Mouse (Mus musculus) midbrain, postnatal 0 days (tissue): ENCODE data around the gene Cryl1. TPM values are rescaled to one million over a fixed set of nuclear protein-coding genes. Genes with fewer than 3 reads are reported as not detected.

Experiments
- ATAC-seq: fragments of 200-750 bp; cut with Nextera tagmentation; 2 replicates; pipeline ENCODE4 v1.8.0; 2017; ENCODE audit warnings: moderate number of reproducible peaks, mild to moderate bottlenecking, moderate TSS enrichment, moderate library complexity; ENCODE audit not compliant: low FRiP score
- DNase-seq: peaks from one replicate; pipeline ENCODE4 v3.0.0-alpha.2; 2015; ENCODE audit warnings: low spot score
- H3K27ac ChIP-seq: fragments of 300-500 bp; sonication (generic); 2 replicates; pipeline ENCODE4 v1.5.1; 2014; ENCODE audit warnings: low read depth, mild to moderate bottlenecking, low read length, mixed read lengths
- H3K27me3 ChIP-seq: fragments of 300-500 bp; sonication (generic); 2 replicates; pipeline ENCODE4 v1.6.1; 2014; ENCODE audit warnings: low read length, control low read depth, mixed read lengths; ENCODE audit not compliant: insufficient read depth
- H3K36me3 ChIP-seq: fragments of 300-500 bp; sonication (generic); 2 replicates; pipeline ENCODE4 v1.6.1; 2014; ENCODE audit warnings: low read length, control low read depth, mixed read lengths; ENCODE audit not compliant: insufficient read depth
- H3K4me1 ChIP-seq: fragments of 300-500 bp; sonication (generic); 2 replicates; pipeline ENCODE4 v1.6.1; 2014; ENCODE audit warnings: mild to moderate bottlenecking, control low read depth, antibody characterized with exemption, low read length, mixed read lengths; ENCODE audit not compliant: insufficient read depth
- H3K4me2 ChIP-seq: fragments of 300-500 bp; sonication (generic); 2 replicates; pipeline ENCODE4 v1.6.1; 2014; ENCODE audit warnings: low read depth, mild to moderate bottlenecking, low read length, mixed read lengths; ENCODE audit not compliant: poor library complexity, severe bottlenecking
- H3K4me3 ChIP-seq: fragments of 300-500 bp; sonication (generic); 2 replicates; pipeline ENCODE4 v1.5.1; 2014; ENCODE audit warnings: low read depth, mild to moderate bottlenecking, low read length, moderate library complexity
- H3K9ac ChIP-seq: fragments of 300-500 bp; sonication (generic); replicated peaks from 2 replicates; pipeline ENCODE4 v1.6.1; 2014; ENCODE audit warnings: mild to moderate bottlenecking, low read length, moderate library complexity, mixed read lengths; ENCODE audit not compliant: poor library complexity, severe bottlenecking
- H3K9me3 ChIP-seq: fragments of 300-500 bp; sonication (generic); 2 replicates; pipeline ENCODE4 v1.6.1; 2016; ENCODE audit warnings: low read length, control low read depth
- CTCF ChIP-seq: IDR thresholded peaks from 2 replicates; pipeline ENCODE4 v1.5.1; 2016; ENCODE audit warnings: antibody characterized with exemption, mild to moderate bottlenecking
- WGBS: fragments of 180-500 bp; shearing (Covaris S2); extraction: QIAGEN DNeasy Blood & Tissue Kit; methylation state at CpG from one replicate; pipeline ENCODE4 v1.1.7; 2014; 5-methylcytosine and 5-hydroxymethylcytosine counted together
- polyA plus RNA-seq: library from polyadenylated mRNA; unstranded; fragments of >200 nt; fragmentation: Nextera tagmentation; extraction: Ambion mirVana; gene quantifications from 2 replicates; pipeline ENCODE4 v1.2.1, GENCODE M21; 2015
- total RNA-seq: library from RNA; depleted of rRNA; stranded (reverse); fragments of >200 nt; gene quantifications from 2 replicates; pipeline ENCODE4 v1.2.3, GENCODE M21; 2014

Gene Cryl1
- total and polyA plus RNA-seq, 2 experiments from 2014 or later: 13.5 to 19.4 TPM

DNA sequence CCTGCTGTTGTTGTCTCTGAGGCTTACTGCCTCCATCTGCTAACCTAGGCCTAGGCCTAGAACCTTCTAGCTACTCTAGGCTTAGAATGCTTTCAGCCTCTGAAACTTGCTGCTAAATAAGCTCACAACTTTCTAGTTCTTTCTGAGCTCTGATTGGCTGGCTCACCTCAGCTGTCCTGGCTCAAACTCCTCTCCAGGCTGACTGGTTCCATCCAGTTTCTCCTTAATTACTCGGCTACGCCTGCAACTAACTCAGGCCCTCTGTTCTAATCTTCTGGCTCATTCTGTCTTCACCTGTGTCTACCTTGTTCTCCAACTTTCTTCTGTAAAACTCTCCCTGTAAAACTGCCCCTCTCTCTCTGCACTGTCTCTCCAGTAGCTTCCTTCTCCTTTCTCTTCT is 2.9 kb downstream of the Cryl1 start:
- TF ChIP-seq CTCF: no peak
- no peaks in the 10 kb centered on the region for H3K27me3 ChIP-seq
- no peak overlapping the region for H3K9ac ChIP-seq
- H3K36me3 ChIP-seq: no peaks in the 10 kb centered on the region
- DNase-seq: no peak
- H3K27ac ChIP-seq: no peak overlapping the region
- no peak overlapping the region for H3K4me3 ChIP-seq
- no peak overlapping the region for H3K4me2 ChIP-seq
- ATAC-seq: no peak
- 82% methylated on average over 2 of the region's 2 CpGs for WGBS
- no peaks in the 10 kb centered on the region for H3K9me3 ChIP-seq
- H3K4me1 ChIP-seq: no peaks in the 10 kb centered on the region

DNA sequence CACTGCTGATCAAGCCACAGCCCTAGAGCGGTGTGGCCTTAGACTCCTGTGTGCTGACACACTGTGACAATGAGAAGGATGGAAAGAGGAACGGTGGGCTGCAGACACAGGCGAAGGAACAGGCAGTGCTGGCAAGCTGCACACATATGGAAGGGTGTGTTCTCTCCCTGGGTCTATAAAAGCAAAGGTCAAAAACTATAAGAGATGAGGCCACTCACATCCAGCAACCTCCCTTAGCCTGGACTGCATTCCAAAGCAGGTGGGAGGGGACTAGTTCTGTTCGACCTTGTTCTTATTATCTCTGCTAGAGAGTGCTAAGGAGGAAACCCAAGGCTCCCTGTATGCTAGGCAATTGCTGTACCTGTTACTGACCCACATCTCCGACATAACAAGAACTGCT is 6.1 kb downstream of the Cryl1 start:
- no peaks in the 10 kb centered on the region for H3K36me3 ChIP-seq
- H3K27ac ChIP-seq: no peak overlapping the region
- TF ChIP-seq CTCF: no peak
- no peaks in the 10 kb centered on the region for H3K27me3 ChIP-seq
- DNase-seq: no peak
- H3K4me1 ChIP-seq: no peaks in the 10 kb centered on the region
- no peak overlapping the region for H3K4me2 ChIP-seq
- ATAC-seq: no peak
- 74% methylated on average over 5 of the region's 5 CpGs for WGBS
- no peaks in the 10 kb centered on the region for H3K9me3 ChIP-seq
- no peak overlapping the region for H3K4me3 ChIP-seq
- H3K9ac ChIP-seq: no peak overlapping the region

DNA sequence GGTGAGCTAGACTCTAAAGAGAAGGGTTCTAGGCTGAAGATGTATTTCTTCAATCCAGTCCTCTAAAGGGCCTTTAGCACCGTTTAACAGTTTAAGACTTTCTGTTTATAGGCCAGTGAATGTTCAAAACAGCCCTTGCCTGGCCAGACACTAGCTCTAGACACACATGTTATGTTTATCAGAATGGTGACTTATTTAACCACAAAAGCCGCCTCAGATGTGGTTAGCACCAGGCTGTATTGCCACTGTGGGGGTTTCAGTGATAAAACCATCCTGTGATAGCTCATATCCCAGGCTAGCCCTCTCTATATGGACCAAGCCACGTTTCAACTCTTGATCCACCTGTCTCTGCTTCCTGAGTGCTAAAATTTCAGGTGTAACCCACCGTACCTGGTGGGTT is 6.7 kb downstream of the Cryl1 start:
- ATAC-seq: no peak
- H3K4me3 ChIP-seq: no peak overlapping the region
- H3K9me3 ChIP-seq: no peaks in the 10 kb centered on the region
- 77% methylated on average over 4 of the region's 4 CpGs for WGBS
- no peaks in the 10 kb centered on the region for H3K4me1 ChIP-seq
- no peak for TF ChIP-seq CTCF
- no peak overlapping the region for H3K9ac ChIP-seq
- no peaks in the 10 kb centered on the region for H3K36me3 ChIP-seq
- no peaks in the 10 kb centered on the region for H3K27me3 ChIP-seq
- no peak for DNase-seq
- H3K4me2 ChIP-seq: no peak overlapping the region
- no peak overlapping the region for H3K27ac ChIP-seq

DNA sequence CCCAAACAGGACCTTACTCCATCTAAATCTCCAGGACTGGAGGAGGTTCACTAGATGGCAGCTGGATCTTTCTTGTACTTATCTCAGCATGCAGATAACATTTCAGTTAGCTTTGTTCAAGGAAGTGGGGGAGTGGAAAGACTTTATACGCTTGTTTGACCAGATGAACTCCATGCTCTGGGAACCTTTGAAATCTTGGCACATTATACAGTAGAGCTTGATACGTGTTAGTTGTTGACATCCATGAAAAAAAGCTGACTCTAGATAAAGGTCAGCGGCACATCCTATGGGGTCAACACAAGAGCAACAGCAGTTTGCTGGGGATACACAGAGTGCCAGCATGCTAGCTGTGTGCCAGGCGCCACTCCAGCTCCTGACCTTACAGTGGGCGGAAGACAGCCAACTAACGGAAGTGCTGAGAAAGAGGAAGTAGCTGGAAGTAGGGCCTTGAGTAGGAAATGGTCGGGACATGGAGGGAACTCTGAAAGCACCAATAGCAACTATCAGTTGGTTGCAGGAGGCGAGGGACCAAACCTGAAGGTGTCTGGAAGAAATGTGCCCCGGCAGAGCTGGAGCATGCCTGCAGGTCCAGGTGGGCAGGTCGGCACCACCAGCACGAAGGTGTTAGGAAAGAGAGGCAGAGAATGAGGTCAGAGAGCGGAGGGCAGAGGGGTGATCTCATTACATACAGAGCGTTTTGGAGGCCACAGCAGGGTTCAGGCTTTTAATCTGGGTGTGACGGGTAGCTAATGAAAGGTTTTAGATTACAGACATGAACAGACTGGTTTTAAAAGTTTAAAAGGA is 11.4 kb downstream of the Cryl1 start:
- no peaks in the 10 kb centered on the region for H3K27me3 ChIP-seq
- no peak for DNase-seq
- no peak overlapping the region for H3K4me3 ChIP-seq
- no peak overlapping the region for H3K4me2 ChIP-seq
- TF ChIP-seq CTCF: no peak
- 72% methylated on average over 14 of the region's 14 CpGs for WGBS
- H3K9ac ChIP-seq: no peak overlapping the region
- no peaks in the 10 kb centered on the region for H3K4me1 ChIP-seq
- H3K27ac ChIP-seq: no peak overlapping the region
- H3K36me3 ChIP-seq: no peaks in the 10 kb centered on the region
- H3K9me3 ChIP-seq: no peaks in the 10 kb centered on the region
- ATAC-seq: no peak

DNA sequence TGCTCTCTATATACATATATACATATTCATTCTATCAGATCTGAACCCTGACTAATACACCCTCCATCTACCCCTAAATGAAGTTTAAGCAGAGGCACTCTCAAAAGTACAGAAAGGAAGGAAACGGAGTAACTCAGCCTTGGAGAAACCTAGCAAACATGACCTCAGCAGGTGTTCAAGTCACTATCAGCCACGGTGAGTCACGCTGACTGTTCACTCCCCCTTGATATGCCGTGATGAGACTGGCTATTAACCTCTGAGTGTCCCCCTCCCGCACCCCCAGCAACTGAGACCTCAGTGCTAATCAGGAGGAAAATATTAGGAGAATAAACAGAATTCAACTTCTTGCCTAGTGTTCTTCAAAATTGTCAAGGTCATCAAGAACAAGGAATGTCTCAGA is 12.7 kb downstream of the Cryl1 start:
- Histone ChIP-seq H3K27ac (no peak overlapping the region), H3K9me3 (no peaks in the 10 kb centered on the region), H3K4me1 (no peaks in the 10 kb centered on the region), H3K9ac (no peak overlapping the region), H3K4me3 (no peak overlapping the region), H3K36me3 (no peaks in the 10 kb centered on the region), H3K4me2 (no peak overlapping the region), H3K27me3 (no peaks in the 10 kb centered on the region)
- ATAC-seq: no peak
- no peak for TF ChIP-seq CTCF
- 87% methylated on average over 5 of the region's 5 CpGs for WGBS
- no peak for DNase-seq

DNA sequence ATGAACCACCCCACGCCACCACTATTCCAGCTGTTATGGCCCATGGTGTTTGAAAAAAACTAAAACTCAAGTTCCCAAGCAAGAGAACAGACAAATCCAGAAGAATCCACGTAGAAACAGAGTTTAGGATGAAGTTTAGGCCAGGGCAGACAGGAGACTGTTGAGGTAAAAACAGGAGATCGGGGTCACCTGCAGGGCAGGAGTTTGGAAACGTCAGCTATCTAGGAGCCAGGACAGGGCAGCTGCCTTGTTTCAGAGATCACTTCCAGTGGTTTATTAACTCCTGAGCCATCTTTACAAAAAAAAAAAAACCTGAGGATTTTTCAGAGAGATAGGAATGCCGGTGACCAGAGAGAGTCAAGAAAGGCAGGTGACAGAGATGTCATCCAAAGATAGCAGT is 20.8 kb downstream of the Cryl1 start:
- no peak overlapping the region for H3K4me2 ChIP-seq
- no peaks in the 10 kb centered on the region for H3K9me3 ChIP-seq
- no peak overlapping the region for H3K9ac ChIP-seq
- no peak for TF ChIP-seq CTCF
- H3K36me3 ChIP-seq: no peaks in the 10 kb centered on the region
- no peak overlapping the region for H3K27ac ChIP-seq
- 82% methylated on average over 5 of the region's 5 CpGs for WGBS
- no peaks in the 10 kb centered on the region for H3K27me3 ChIP-seq
- no peaks in the 10 kb centered on the region for H3K4me1 ChIP-seq
- no peak for DNase-seq
- H3K4me3 ChIP-seq: no peak overlapping the region
- ATAC-seq: no peak
